Mouse (Mus musculus) gastrocnemius, postnatal 36 days (tissue): ENCODE measurements at regions not wholly inside any gene's neighbourhood (a gene's known extent, or its start where the extent isn't known, plus 50 kb on each side); places are given as distances from the start of the nearest gene placed in this dataset.

Source experiments
- DNase-seq, 2 experiments: peaks; one replicate each; pipeline ENCODE4 v3.0.0; 2022
- intact Hi-C: fragments of 180-260 bp; cut with DNase I; formaldehyde crosslinking; loops from one replicate; pipeline ENCODE4 v1.15.1; 2025

DNA sequence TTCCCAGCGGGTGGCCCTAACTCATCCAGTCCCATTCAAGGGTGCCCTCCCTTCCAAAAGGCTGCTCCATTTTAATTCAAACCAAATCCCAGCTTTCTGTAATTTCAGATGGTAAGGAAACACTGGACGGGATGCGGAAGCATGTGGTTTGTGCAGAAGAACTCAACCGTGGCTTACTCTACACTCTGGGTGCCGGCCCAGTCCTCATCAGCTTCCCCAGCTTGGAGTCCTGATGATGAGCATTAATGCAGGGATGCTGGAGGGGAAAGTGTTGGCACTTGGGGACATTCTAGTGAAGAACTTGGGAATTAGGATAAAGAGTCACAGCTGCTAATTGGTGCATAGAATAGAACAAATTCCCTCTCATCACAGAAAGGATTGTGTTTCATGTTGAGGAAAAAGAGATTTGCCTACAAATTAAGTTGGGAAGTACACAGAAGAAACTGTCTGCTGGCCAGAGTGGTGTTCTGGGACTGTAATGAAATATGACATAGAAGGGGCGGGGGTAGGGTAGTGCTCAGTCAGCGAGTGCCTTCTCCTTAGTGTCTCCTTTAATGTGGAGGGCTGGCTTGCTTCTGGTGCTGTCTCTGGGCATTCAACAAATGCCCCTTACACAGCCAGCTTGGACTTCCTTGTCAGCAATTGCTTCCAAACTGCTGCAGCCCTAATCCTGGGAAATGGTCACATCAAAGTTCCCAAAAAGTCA lies 285.0 kb upstream of the Bmper start:
- intact Hi-C loops = no loop called here

DNA sequence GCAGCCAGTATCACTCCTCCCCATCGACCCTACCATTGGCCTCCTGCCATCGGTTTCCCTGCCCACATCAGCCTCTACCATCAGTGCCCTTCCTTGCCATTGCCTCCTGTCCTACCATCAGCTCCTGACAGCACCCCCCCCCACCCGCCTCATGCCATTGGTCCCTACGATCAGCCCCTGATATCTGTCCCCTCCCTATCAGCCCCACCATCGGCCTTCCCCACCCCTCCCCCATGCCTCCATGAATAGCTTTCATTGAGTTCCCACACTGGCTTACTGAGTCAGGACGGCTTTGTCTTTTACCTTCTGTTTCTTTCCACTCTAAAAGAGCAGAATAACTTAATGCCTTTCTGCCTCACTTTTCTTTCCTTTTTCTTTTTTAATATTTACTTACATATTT lies 277.9 kb upstream of the Bmper start:
- intact Hi-C loops = no loop called here
- no peak for DNase-seq

More for the DNA sequence above, 285.0 kb upstream of the Bmper start:
- DNase-seq = no peak

DNA sequence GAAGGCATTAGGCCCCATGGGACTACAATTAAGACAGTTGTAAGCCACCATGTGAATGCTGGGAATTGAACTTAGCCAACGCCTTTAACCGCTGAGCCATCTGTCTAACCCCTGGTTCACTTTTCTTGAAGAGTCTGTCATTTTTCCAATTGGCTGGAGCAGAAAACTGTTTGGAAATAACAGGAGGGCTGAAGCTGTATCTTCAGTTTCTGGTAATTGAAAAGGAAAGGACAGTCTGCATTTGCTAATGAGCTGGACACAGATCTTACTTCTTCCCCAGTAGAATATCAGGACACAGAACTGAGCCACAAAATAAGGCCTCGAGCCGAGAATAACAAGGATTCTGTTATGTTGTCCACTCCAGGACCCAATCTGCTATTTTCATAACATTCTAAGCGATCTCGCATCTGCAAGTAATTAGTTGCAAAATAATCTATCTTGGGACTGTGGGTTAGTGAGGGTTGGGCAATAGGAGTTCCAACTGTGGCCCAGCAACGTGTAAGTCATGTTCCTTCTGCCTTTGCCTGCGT lies 277.4 kb upstream of the Bmper start:
- DNase-seq = no peak
- intact Hi-C loops = no loop called here

DNA sequence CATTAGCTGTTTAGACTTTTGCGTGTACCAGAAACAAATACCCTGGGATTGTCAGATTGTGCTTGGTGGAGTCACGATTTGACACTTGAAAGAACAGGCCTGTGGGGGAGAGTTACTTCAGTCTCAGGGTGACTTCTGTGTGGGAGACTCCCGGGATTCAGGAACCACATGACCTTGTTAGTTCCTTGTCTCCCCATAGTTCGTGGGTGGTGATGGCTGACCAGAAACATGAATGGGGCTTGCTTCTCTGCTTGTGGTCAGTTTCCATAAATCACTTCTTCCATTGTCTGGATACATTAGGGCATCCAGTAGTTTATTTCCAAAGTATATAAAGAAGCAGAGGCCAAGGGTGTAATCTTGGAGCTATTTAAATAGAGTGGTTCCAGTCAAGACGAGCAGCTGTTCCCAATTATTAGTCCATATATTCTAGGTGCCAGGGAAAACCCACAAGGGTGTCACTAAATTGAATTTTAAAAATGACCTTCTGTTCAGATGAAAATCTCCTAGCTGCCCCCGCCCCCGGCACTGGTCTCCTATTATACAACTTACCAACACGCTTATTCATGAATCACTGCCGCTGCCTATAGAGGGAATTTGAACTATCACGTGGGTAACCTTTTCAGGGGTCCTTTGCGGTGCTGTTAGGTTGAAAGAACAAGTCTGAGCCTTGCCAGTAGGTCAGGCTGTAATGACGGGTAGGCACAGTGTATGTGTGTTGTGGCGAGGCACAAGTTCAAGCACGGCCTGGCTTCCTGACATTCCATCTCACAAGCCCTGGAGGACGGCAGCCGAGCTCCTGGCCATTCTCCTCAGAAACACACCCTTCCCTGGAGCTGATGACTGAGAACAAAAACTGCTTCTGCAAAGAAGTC lies 270.1 kb upstream of the Bmper start:
- intact Hi-C loops = no loop called here
- no peak for DNase-seq

DNA sequence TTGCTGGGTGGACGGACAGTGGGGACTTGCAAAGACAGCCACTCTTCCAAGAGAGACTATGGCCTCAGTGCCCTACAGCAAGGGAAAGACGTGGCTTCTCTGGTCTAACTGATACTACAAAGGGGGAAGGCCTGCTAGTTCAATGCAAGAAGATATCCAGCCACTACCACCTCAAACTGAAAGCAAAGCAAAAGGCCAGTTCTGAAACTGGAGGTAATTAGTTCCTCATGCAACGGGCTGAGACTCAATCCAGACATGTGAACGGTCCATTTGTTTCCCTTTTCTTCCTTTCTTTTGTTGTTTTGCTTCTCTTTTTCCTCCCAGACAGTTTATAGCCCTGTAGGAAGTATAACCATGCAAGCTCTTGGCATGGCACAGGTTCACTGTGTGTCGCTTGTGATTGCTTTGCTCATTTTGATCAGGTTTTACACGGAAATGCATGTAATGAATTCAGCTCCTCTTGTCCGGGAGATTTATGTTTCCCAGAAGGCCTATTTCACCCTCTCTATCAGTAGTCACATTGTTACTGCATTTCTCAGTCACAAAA lies 260.5 kb upstream of the Bmper start:
- no peak for DNase-seq
- intact Hi-C loops = no loop called here

DNA sequence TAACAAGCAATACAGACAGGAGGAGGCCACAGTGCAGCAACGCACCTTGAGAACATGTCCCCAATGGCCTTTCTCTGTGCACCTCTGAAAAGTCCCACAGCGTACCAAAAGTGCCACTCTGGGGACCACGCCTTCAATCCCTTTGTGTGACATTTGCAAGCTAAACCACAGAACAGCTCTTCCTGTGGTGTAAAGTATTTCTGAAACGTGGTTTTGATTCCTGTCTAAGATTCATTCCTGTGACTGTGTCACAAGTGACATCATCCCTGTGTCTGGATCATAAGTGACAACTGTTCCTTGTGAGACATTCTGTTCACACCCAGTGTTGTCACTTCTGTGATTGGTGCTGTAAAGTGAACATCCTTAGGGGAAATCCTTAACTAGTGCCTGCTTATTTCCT lies 251.6 kb upstream of the Bmper start:
- intact Hi-C loops = no loop called here
- DNase-seq = no peak

DNA sequence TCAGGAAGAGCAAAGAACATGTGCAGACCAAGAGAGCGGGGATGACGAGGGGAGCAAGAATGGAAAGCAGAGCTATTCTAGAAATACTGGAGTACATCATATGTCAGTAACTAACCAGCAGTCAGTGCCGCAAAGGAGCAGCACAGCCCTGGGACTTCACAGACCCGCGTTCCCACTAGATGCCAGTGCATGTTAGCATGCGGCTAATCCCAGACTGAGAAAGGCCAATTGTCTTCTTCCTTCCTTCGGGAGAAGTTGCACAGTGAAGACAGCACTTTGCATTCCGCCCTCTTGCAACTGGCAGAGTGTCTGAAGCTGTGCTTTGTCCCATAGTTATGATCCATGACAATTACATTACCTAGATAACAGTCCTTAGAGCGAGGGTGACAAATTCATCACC lies 246.1 kb upstream of the Bmper start:
- intact Hi-C loops = no loop called here
- DNase-seq = no peak

DNA sequence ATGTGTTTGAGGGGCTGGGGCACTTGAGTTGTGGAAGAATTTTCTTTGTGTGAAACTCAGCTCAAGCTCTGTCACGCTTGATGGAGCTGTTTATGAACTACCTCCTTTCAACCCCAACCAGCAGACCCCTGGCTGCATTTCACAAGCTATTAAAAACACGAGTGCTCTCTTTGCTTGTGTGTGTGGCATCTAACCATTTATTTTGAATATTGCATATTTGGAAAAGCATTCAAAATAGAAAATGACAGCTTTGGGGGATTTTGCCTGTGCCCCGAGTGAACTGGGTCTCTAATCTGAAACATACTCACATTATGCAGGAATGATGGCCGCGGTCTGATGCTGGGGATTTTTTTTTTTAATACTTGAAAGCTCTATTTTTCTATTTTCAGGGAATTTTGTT lies 243.2 kb upstream of the Bmper start:
- intact Hi-C loops = no loop called here
- no peak for DNase-seq

DNA sequence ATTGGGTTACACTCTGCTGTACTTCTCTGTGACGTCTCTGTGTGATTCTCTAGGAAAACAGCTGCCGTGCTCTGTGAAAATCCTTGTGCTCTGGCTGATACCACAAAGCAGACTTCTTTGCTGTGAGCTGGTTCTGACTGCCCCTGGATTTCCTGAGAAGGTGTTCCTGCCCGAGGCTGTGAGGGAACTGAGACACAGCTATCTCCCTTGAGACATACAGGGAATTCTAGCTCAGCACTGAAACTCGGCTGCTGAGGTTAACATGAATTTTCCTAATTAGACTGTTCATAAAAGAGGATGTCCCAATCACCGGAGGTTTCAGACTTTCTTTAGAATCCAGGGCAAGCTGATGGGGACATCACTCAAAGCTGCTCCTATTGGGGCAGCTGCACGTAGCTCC lies 233.4 kb upstream of the Bmper start:
- intact Hi-C loops = no loop called here
- DNase-seq = no peak

DNA sequence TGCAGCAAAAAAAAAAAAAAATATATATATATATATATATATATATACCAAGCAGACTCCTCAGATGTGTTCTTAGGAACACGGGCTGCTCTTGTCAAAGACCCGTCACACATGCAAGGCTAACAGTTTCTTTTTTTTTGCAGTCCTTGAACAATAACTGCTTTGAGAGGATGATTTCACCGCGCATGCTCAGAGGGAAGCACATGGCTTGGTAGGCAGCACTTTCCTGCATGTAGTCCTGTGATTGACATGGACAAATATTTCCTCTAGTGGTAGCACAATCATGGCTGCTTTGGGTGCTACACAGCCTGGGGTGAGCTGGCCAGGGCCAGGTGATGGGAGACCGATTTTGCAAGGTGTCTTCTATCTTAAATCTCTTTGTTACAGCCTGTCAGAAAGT lies 229.3 kb upstream of the Bmper start:
- no peak for DNase-seq
- intact Hi-C loops = no loop called here

DNA sequence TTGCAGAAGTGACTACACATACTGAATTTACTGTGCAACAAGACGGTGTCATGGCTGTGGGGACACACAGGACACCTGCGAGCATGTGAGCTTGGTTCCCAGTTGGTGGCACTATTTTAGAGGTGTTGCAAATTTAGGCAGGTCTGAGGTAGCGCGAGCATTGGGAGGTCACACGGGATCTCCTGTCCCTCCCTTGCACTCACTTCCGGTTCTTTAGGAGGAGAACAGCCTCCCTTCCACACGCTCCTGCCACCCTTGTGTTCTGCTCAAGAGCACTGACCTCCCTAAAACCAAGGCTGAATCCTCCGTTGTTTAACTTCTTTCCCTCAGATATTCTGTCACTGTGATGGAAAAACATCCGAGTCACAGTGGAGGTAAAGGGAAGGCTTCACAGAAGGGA lies 227.3 kb upstream of the Bmper start:
- DNase-seq = no peak
- intact Hi-C loops = no loop called here

DNA sequence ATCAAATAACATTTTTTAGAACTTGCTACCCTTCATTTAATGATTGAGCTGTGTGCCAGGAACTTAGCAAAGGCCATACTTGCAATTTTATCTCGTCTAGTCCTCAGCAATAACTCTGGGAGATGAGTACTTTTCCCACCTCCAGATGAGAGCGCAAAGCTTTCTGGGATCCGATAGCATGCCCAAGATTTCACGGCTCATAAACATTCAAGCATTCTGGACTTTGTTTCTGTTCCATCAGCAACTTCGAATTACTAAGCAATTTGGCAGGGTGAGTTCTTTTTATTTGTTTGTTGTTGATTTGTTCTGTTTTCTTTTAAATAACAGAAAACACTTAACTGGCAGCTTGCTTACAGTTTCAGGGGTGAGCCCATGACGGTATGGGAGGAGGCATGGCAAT lies 224.6 kb upstream of the Bmper start:
- intact Hi-C loops = no loop called here

DNA sequence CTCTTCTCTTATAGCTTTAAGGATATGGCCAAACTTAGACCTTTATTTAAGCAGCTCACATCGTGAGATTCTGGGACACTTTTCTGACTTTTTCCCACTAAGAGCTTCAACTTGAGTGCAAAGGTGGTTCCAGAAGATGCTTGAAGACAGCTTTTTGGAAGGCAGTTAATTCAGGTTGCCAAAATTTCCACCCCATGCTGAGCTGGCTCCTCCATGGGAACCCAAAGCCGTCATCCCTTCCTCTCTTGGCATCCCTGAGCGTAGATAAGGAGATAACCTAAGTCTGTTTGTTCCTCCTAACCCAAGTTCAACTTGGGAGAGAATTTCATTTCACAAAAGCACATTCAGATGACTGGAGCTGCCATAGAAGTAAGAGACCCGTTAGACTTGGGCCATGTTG lies 223.7 kb upstream of the Bmper start:
- DNase-seq = no peak
- intact Hi-C loops = no loop called here

More for the DNA sequence above, 224.6 kb upstream of the Bmper start:
- DNase-seq = no peak

DNA sequence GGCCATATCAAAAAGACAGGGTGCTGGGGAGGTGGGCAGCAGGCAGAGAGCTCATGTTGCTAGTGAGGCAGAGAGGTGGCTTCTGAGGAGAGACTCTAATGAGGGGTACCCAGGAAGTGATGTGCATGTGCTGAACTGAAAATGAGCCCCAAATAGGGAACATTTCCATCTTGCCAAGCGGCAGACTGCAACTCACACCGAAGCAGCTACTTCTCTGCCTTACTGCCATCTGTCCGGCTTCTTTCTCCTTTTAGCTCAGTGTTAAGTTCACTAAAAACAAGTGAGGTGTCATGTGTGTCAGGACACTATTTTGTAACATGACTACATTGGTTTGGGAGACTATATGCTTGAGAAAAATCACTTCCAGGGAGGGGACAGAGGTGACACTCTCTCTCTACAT lies 222.7 kb upstream of the Bmper start:
- intact Hi-C loops = no loop called here
- no peak for DNase-seq

DNA sequence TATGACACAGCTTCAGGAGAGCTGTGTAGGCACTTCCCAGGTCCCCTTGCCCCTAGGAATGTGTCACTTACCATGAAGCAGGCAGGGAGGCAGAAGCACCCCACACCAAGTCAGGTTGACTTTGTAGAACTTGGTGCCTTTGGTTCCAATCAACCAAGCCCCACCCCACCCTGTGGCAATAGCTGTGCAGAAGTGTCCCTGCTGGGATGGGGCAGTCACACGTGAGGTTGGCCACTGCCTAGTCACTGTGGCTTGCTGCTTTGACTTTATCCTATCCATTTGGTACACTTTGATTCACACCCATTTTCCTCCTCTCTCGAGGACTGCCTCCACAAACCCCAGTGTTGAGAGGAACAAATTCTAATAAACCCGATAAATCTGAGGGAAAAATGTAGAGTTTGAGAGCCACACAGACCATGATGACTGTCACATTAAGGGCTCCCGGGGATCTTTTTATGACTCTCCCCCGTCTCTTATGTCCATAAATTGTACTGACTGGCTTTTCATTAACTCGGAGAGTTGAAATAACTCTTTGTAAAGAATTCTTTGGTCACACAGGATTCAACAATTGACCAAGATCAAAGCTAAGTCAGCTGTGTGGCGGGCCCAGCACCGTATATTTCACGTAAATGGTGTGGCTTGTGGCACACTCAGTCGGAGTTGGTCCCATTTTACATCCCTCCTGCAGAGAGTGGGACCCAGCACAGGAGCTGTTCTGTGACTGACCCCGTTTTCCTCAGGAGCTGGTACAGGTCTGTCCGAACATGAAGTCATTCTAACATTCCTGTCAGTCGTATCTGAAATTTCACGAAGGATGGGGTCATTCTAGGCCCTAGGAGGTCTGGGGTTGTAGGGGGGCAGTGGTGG lies 219.4 kb upstream of the Bmper start:
- intact Hi-C loops = no loop called here

DNA sequence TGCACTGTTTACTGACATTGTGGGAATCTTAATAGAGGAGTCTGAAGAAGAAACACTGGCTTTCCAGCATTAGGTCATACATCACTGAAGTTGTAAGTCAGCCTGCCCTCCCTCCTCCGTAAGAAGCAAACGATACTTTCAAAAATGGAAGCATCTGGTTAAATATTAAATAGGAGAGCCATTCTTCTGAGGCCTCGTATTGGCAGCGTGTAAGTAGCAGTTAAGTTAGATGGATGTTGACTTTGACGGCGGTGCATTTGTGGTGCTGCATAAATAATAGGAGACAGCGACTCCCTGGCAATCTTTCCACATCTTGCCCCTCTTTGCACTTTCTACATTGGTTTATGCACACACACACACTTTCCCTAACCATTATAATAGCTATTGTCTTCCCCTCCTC lies 217.9 kb upstream of the Bmper start:
- DNase-seq = no peak
- intact Hi-C loops = no loop called here

More for the DNA sequence above, 219.4 kb upstream of the Bmper start:
- DNase-seq = no peak

DNA sequence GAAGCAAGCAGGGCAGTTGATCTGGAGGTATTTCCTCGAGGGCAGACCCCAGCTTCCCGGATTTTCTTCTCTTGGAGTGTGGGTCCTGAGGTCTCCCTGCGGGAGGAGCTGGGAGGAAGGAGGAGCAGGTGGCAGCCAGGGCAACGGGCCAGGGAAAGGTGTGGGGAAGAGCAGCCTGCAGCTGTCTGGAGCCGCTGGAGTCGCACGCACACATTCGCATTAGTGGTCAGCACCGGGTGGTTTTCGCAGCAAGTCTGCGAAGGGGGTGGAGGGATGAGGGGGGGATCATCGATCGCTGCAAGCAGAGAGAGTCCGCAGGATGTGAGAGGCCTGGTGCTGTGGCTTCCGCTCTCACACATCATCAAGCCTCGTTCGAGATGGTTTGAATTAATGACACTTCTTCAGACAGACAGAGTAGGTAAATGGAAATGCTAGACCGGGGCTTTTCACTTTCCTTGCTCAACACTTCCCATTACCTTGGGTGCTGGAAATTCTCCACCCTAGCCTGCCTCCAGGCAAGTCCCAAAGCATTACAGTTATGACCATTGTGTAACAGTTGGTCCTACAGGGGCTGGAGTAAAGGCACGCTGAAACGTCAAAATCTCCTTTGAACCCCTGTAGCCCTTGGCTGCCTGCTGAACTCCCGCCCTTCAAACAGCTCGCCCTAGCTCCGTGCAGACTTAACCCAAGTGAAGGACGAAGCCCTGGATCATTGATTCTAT lies 213.3 kb upstream of the Bmper start:
- intact Hi-C loops = loop anchor here (10.0 kb wide), 1 partner anchor 295 kb away; no protein-coding TSS in a partner anchor
- no peak for DNase-seq

DNA sequence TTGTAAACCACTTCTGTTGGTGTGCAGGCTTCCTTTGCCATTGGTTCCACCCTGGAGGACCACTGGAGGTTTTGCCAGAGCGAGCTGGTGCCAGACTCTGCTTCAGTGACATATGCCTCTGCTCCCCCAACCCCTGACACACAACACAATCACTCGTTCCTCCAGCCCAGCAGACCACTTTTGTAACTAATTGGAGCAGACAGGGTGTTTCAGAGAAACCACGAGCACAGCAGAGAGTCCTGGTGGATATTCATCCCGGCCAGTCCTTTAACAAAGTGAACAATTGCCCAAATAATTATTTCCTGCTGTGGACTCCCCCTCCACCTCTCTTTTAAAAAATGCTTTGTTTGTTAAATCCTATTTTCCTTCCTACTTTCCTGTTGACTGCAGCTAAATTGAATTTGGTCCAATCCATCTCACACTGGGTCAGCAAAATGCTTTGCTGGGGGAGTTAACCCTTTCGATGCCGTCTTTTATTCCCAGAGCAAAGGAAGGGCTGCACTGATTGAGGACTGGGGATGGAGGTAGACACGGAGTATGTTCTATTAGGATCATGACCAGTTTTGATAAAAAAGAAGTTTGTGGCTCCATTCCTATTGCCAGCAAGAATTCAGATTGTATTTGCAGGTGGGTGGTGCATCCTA lies 211.4 kb upstream of the Bmper start:
- no peak for DNase-seq
- intact Hi-C loops = loop anchor here (10.0 kb wide), 1 partner anchor 297 kb away; no protein-coding TSS in a partner anchor

DNA sequence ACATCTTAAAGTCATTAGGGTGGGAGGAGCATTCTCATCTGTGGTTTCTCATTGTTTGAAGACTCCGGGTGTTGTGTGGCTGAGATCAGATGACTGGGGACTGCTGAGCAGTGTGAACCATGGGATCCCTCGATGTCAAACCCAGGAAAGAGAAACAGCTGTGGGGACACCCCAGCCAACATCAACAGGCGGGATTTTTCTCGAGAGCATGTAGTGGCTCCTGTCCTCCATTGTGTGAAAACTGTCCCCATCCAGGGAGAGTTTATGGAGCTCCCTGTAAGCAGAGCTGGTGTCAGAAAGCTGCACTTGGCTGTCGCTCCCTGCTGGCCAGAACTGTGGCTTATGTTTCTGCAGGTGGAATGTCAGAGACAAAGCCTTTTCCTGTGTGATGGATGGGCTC lies 210.7 kb upstream of the Bmper start:
- DNase-seq = no peak
- intact Hi-C loops = loop anchor here (10.0 kb wide), 1 partner anchor 297 kb away; no protein-coding TSS in a partner anchor
